Mouse (Mus musculus): ENCODE results near the gene Ank.
A peak's percentile ranks its signal among the peaks of the same experiment; 100 is the strongest.
"Not testable (repeated sequence)": the region's sequence is repeated elsewhere in the genome, so short reads cannot be mapped to it uniquely, and the experiment has no call there.

Gene Ank

GRCm38 (mm10) chr15:27467081-27467491 lies 609 bp downstream of the Ank start:
- peak; percentile 27 for DNase-seq (ENCODE audit: low read depth)

DNA sequence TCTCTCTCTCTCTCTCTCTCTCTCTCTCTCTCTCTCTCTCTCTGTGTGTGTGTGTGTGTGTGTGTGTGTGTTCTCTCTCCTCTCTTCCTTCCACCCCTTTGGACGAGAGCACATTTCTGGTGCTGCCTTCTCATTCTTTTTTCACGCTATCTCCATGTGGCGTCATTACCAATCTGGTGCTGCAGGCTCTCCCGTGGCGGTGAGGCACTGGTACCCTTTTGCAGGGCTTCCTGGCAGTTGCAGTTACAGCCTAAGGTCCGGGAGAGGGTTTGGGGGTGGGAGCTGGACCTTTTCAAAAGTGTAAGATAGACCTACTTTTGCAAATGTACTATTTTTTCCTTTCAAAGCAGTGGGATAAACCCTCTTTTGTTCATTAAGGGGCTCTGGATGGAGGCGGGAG lies 1.2 kb downstream of the Ank start:
- peak; percentile 17 for DNase-seq (ENCODE audit: low read depth)

- DNase-seq (ENCODE audit: low read depth) = no peak
These were observed 2.5 kb downstream of the Ank start for GRCm38 (mm10) chr15:27468822-27469488.

DNA sequence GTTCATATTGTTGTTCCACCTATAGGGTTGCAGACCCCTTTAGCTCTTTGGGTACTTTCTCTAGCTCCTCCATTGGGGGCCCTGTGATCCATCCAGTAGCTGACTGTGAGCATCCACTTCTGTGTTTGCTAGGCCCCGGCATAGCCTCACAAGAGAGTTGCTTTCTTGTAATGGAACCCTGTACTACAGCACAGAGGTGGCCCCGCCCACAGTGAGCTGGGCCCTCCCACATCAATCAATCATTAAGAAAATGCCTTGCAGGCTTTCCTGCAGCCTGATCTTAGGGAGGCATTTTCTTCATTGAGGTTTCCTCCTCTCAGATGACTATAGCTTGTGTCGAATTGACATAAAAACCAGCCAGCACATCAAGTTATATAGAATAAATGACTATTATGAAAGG lies 3.9 kb downstream of the Ank start:
- DNase-seq (ENCODE audit: low read depth) = not testable (repeated sequence)

DNA sequence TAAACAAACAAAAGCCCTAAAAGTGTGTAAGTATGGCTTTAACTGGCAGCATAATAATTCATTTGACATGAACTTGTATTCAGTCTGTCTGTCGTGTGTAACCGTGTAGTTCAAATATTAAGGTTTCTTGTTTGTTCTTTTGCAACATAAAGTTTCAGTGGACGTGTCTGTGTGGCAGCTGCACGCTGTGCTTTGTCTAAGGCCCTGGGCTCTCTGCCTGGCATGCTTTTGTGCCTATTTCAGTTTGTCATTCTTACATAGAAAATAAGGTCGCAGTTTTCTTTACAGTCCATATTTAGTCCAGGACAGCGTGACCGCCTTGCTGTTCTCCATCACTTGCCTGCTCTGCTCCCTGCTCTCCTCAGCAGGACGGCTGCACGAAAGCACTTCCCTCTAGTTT lies 5.8 kb downstream of the Ank start:
- no peak for DNase-seq (ENCODE audit: low read depth)

- DNase-seq (ENCODE audit: low read depth) = no peak
These were observed 9.5 kb downstream of the Ank start for GRCm38 (mm10) chr15:27475988-27476387.

DNA sequence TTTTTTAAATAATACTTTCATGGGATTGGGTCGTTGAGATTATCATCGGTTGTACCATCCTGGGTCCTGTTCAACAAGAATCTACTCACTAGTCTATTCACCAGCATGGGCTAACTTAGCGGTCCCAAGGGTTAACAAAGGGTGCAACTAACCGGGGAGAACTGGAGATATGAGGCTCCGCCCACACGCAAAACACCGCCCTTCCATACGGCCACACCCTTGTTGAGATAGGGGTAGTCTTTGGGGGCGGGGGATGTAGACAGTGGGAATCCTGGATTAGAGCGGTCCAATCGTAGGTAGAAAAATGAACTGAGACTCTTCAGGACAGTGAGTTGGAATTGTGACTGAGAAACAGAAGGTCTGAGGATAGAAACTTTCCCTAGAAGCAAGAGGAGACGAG lies 10.2 kb downstream of the Ank start:
- DNase-seq (ENCODE audit: low read depth) = no peak

DNA sequence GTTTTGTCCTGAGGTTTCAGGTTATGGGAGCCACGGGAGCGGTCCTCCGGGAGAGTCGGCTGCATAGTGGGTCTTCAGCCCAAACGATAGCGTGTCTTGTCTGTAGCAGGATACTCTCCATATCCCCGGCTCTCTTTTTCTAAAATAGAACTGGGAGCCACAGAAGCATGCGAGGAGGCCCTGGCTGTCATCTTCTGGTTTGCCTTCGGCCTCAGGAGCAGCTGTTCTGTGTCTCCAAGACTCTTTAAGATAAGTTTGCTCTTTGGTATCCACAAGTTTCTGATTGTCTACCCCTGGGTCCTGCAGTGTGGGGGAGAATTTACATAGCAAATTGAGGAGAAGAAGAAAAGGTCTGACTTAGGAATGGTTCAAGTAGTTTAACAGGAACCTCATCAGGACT lies 10.7 kb downstream of the Ank start:
- no peak for DNase-seq (ENCODE audit: low read depth)

GRCm38 (mm10) chr15:27477630-27478029 lies 11.2 kb downstream of the Ank start:
- DNase-seq (ENCODE audit: low read depth) = no peak

DNA sequence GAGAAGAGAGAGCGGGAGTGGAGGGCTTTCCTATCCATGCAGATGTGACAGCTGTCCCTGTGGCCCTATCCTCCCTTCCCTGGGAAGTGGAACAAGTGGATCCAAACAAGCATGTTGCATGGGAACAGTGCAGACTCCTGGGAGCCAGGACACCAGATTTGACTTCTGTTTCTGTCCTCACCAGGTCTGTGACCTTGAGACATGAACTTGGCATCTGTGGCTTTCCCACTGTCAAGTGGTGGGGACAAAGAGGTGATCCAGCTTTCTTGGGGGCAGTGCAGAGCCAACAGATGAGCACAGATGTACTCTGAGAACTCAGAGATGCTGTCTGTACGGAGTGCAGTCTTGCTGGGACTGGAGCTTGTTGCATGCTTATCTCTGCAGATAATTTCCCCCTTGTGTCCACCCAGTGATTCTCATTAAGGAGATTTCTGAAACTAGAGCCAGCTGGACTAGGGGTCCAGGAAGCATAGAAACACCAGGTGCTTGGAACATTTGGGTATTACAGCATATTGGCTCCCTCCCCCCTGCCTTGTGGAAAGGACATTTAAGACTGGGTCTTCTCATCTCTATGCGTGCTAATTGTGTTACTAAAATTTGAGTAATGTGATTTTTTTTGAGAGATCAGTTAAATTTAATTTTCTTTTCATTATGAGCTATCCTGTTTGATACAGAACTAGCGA lies 14.0 kb downstream of the Ank start:
- DNase-seq (ENCODE audit: low read depth) = no peak

DNA sequence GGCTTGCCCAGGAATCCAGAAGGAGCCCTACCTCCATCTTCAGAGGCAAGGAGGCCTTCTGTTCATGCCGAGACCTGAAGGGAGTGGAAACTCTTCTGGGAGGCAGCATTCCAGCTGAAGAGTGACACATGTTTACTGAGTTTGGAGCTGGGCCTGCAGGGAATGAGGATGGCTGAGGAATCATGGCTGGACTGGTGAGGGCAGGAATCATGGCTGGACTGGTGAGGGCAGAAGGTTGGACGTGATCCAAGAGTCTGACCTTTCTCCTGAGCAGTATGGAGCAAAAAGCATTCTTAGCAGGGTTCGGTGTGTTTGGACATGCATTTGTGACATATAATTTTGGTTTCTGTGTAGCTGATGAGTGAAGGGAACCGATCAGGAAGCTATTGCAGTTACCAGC lies 15.5 kb downstream of the Ank start:
- no peak for DNase-seq (ENCODE audit: low read depth)

- DNase-seq (ENCODE audit: low read depth) = no peak
These were observed 16.7 kb downstream of the Ank start for GRCm38 (mm10) chr15:27483183-27483582.

GRCm38 (mm10) chr15:27485567-27486278 lies 19.2 kb downstream of the Ank start:
- no peak for DNase-seq (ENCODE audit: low read depth)

DNA sequence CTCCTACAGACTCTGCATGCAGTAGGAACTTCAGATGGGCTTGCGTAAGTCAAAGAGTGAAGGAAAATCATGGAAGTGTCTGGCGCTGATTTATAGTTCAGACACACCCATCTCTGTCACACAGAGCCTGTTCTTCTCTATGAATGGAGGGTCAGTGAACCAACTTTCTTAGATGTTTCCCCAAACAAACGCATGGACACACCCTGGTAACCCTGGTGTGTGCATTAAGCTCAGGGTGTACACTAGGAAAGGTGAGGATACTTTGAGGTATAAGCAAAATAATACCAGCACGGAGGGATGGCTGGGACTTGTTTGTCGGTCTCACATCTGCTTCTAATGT lies 19.8 kb downstream of the Ank start:
- DNase-seq (ENCODE audit: low read depth) = no peak

DNA sequence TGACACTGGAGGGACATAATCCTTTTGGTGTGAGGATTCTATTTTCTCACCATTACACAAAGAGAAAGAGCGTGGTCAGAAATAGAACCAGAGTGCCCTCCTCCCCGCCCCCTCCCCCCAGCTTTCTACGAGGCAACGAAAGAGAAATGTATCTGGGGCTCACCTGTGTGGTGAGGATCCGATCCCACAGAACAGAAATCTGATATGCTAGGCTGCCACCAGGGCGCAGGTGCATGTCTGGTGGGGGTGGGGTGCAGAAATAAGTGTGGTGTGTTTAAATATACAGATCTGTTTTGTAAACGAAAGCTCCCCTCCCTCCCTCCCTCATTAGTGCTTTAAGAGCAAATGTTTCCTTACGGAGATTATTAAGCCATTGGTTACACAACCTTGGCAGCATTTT lies 20.6 kb downstream of the Ank start:
- DNase-seq (ENCODE audit: low read depth) = no peak

DNA sequence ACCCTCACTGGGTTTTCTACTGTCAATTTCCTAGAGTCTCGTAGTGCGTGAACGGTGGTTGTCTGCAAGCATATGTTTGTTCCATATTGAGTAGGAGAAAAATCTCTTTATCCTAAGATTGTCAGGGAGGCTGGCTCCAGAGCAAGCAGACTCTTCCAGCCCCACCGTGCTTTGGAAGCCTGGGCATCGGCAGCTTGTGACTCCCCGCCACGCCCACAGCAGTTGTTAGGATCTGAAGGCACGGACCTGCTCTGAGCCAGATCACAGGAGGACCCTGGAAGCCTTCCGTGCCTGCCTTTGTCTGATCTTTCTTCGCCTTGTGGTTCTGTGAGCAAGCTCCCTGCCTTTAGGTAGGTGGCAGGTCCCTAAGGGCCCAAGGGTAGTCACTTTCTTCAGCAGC lies 21.6 kb downstream of the Ank start:
- DNase-seq (ENCODE audit: low read depth) = no peak

GRCm38 (mm10) chr15:27490676-27491075 lies 24.2 kb downstream of the Ank start:
- DNase-seq (ENCODE audit: low read depth) = no peak

- DNase-seq (ENCODE audit: low read depth) = no peak
These were observed 25.1 kb downstream of the Ank start for GRCm38 (mm10) chr15:27491425-27492070.

- no peak for DNase-seq (ENCODE audit: low read depth)
These were observed 25.7 kb downstream of the Ank start for GRCm38 (mm10) chr15:27492156-27492555.

DNA sequence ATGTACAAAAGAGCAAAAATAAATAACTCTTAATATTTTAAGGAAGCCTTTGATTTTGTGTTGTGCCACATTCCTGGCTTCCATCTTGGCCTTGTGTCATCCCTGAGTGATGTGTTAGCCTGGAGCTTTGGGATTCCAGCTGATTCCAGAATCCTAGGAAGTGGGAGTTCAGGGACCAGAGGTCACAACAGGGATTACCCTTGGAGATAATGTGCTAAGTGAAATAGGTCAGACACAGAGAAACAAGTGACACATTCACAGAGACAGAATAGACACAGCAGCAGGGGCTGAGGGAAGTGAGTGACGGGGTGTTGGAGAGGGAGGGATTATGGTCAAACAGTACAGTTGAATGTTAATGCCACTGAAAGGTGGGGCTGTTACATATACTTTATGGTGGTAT lies 26.3 kb downstream of the Ank start:
- DNase-seq (ENCODE audit: low read depth) = no peak

DNA sequence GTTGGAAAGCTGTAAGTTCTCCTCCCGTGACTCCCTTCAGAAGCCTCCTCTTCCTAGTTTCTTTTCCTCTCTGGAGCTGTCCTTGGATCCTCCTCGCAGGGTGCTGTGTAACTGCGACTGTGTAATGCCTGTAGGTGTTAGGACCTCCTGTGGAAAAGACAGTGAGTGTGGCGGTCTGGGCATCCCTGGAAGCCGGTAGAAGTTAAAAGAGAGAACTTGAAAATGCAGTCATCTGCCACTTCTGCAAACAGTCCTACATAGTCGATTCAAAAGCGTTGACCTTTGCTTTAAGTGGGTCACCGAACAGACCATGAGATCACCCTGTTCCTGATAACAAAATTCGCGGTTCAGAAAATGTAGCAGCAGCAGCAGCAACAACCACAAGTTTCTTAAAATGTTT lies 27.0 kb downstream of the Ank start:
- no peak for DNase-seq (ENCODE audit: low read depth)

GRCm38 (mm10) chr15:27495981-27496401 lies 29.5 kb downstream of the Ank start:
- DNase-seq (ENCODE audit: low read depth) = no peak

All from induced T-regulatory cell, adult 2 months (primary cell).